Mouse (Mus musculus) layer of hippocampus, postnatal 36 days (tissue): ENCODE results near the gene Zfp954. TPM values are rescaled to one million over a fixed set of nuclear protein-coding genes. Genes with fewer than 3 reads are reported as not detected.
"Not testable (repeated sequence)": the region's sequence is repeated elsewhere in the genome, so short reads cannot be mapped to it uniquely, and the experiment has no call there.

Experiments
- DNase-seq, 2 experiments: peaks; one replicate each; pipeline ENCODE4 v3.0.0; 2022
- total RNA-seq, 2 experiments: library from RNA; stranded (reverse); gene quantifications; 2 replicates each; pipeline ENCODE4 v1.2.3; 2021

The Zfp954 gene
- total RNA-seq = 10 to 100 TPM; 12.1 to 15.3 TPM

- DNase-seq = peak; percentile 83 to 84
Measured at GRCm38 (mm10) chr7:7120921-7121601, at the start of gene Zfp954. Gene Zfp954 (minus strand): TSS chr7:7121488.

GRCm38 (mm10) chr7:7145991-7146608 is 24.8 kb upstream of the Zfp954 start:
- DNase-seq = no peak

- DNase-seq = no peak
Measured at GRCm38 (mm10) chr7:7144215-7144614, 22.9 kb upstream of the Zfp954 start.

- DNase-seq = peak; percentile 48 to 53
Measured at GRCm38 (mm10) chr7:7136379-7136866, 15.1 kb upstream of the Zfp954 start, which contains the start of gene Zfp773. Gene Zfp773 (minus strand): TSS chr7:7136755.

GRCm38 (mm10) chr7:7132751-7133150 is 11.5 kb upstream of the Zfp954 start:
- no peak for DNase-seq

GRCm38 (mm10) chr7:7130491-7131124 is 9.3 kb upstream of the Zfp954 start:
- DNase-seq = not testable (repeated sequence)

- no peak for DNase-seq
Measured at GRCm38 (mm10) chr7:7121602-7121980, 303 bp upstream of the Zfp954 start.

- no peak for DNase-seq
Measured at GRCm38 (mm10) chr7:7118441-7118840, 2.8 kb downstream of the Zfp954 start.

GRCm38 (mm10) chr7:7108501-7108900 is 12.8 kb downstream of the Zfp954 start:
- DNase-seq = no peak

Other genes starting within 250 kb of the Zfp954 start
- gene Aurkc, start 126.2 kb downstream of the Zfp954 start, total RNA-seq = not detected
- 1 to 10 TPM; 2.9 to 3.8 TPM for gene Zfp773, start 15.3 kb upstream of the Zfp954 start, total RNA-seq
- 1 to 10 TPM; 6.3 to 7.9 TPM for gene Zfp418, start 49.8 kb upstream of the Zfp954 start, total RNA-seq
- 1 to 10 TPM; 8.5 to 9.0 TPM for gene Zfp772, start 88.5 kb upstream of the Zfp954 start, total RNA-seq
- gene Vmn2r29, start 125.8 kb upstream of the Zfp954 start, total RNA-seq = 1 to 10 TPM; 2.2 to 2.7 TPM
- 10 to 100 TPM; 11.2 to 14.1 TPM for gene Gm45844, start 156.8 kb upstream of the Zfp954 start, total RNA-seq
- gene Clcn4, start 179.4 kb upstream of the Zfp954 start, total RNA-seq = 100 to 1,000 TPM; 134 to 135 TPM
- under 1 TPM in 1 of 2 experiments, not detected in 1; 0.15 TPM for gene Vmn2r30, start 216.1 kb upstream of the Zfp954 start, total RNA-seq